Mouse (Mus musculus) c-Kit-positive CD71-positive TER-119-negative erythroid progenitor cells, embryonic 14.5 days (primary cell): ENCODE data around the gene Bbip1.
"Not testable (repeated sequence)": the region's sequence is repeated elsewhere in the genome, so short reads cannot be mapped to it uniquely, and the experiment has no call there.

Experiments used
- DNase-seq: peaks from one replicate; pipeline ENCODE4 v3.0.0-alpha.2; 2013; ENCODE audit warnings: low read depth

The Bbip1 gene

GRCm38 (mm10) chr19:53925338-53925751 is 19.1 kb downstream of the Bbip1 start:
- DNase-seq: no peak

GRCm38 (mm10) chr19:53921996-53922395 is 22.4 kb downstream of the Bbip1 start:
- not testable (repeated sequence) for DNase-seq

GRCm38 (mm10) chr19:53919541-53919940 is 24.9 kb downstream of the Bbip1 start:
- no peak for DNase-seq

- no peak for DNase-seq
These were observed 29.5 kb downstream of the Bbip1 start for GRCm38 (mm10) chr19:53914950-53915349.

- DNase-seq: not testable (repeated sequence)
These were observed 37.7 kb downstream of the Bbip1 start for GRCm38 (mm10) chr19:53906703-53907070.

GRCm38 (mm10) chr19:53906033-53906702 is 38.3 kb downstream of the Bbip1 start:
- no peak for DNase-seq

GRCm38 (mm10) chr19:53904833-53905480 is 39.5 kb downstream of the Bbip1 start:
- DNase-seq: no peak

- no peak for DNase-seq
These were observed 40.7 kb downstream of the Bbip1 start for GRCm38 (mm10) chr19:53903507-53904321.

GRCm38 (mm10) chr19:53902739-53903487 is 41.5 kb downstream of the Bbip1 start:
- peak; percentile 95 for DNase-seq

- DNase-seq: no peak
These were observed 42.3 kb downstream of the Bbip1 start for GRCm38 (mm10) chr19:53901931-53902738.

- DNase-seq: no peak
These were observed 44.4 kb downstream of the Bbip1 start for GRCm38 (mm10) chr19:53899941-53900610.

GRCm38 (mm10) chr19:53898970-53899900 is 45.2 kb downstream of the Bbip1 start:
- no peak for DNase-seq

GRCm38 (mm10) chr19:53898498-53898897 is 45.9 kb downstream of the Bbip1 start:
- DNase-seq: no peak

- no peak for DNase-seq
These were observed 46.4 kb downstream of the Bbip1 start for GRCm38 (mm10) chr19:53898046-53898445.

- DNase-seq: no peak
These were observed 49.8 kb downstream of the Bbip1 start for GRCm38 (mm10) chr19:53894538-53895121.

GRCm38 (mm10) chr19:53893711-53894171 is 50.7 kb downstream of the Bbip1 start:
- DNase-seq: no peak

GRCm38 (mm10) chr19:53892838-53893359 is 51.5 kb downstream of the Bbip1 start:
- no peak for DNase-seq

GRCm38 (mm10) chr19:53892061-53892460 is 52.4 kb downstream of the Bbip1 start, which contains the start of gene Pdcd4:
Pdcd4 (plus strand) TSS chr19:53892231.
- DNase-seq: no peak

- DNase-seq: no peak
These were observed 52.9 kb downstream of the Bbip1 start for GRCm38 (mm10) chr19:53891569-53891968.
